Mouse (Mus musculus) cerebellum, adult 8-10 months (tissue): ENCODE measurements around the gene Cfap77.

Experiments
- DNase-seq: peaks from one replicate; pipeline ENCODE4 v3.0.0; 2022

Gene Cfap77

DNA sequence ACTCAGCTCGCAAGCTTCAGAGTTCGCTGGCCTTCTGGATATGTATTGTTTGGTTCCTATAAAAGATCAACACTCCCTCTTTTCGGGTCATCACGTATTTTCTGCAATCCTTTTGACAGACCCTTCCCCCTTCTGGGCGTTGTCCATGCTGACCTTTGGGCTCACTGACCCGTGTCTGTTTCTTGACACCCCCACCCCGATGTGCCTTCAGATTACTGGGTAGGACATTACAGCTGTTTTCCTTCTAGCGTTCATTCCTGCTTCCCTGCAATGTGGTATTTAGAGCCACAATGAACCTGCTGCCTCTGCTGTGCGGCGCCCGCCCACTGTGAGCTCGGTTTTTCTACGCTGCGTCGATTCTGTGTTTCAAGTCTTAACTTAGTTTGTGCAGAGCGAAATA lies 8.7 kb downstream of the Cfap77 start:
- DNase-seq = no peak

DNA sequence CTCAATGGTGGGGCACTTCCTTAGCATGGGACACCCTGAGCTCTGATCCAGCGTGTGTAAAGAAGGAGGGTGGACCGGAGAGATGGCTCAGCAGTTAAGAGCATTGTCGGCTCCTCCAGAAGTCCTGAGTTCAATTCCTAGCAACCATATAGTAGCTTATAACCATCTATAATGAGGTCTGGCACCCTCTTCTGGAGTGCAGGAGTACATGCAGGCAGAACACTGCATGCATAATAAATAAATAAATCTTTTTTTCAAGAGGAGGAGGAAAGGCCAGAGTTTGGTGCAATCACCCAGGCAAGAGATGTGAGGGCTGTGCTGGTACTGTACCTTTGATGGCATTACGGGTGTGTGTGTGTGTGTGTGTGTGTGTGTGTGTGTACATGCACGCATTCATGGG lies 12.7 kb downstream of the Cfap77 start:
- no peak for DNase-seq

DNA sequence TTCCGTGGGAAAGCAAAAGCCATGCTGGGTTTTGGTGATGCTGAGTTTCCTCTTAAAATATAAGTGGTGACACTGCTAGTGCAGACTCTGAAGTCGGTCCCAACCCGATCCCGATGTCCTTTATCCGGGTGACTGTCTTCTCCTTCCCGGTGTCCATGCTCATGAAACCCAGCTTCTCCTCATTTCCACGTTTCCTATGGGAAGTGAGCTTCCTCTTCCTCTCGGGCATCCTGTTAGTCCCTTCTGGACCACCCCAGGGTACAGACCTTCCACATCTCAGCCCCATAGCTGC lies 13.4 kb downstream of the Cfap77 start:
- no peak for DNase-seq

GRCm38 (mm10) chr2:29040594-29041476 lies 14.0 kb downstream of the Cfap77 start:
- DNase-seq = no peak

- no peak for DNase-seq
Observed at GRCm38 (mm10) chr2:29039741-29040140, 15.1 kb downstream of the Cfap77 start.

GRCm38 (mm10) chr2:29035698-29036097 lies 19.2 kb downstream of the Cfap77 start:
- DNase-seq = no peak

GRCm38 (mm10) chr2:29034542-29035475 lies 20.1 kb downstream of the Cfap77 start:
- DNase-seq = no peak

DNA sequence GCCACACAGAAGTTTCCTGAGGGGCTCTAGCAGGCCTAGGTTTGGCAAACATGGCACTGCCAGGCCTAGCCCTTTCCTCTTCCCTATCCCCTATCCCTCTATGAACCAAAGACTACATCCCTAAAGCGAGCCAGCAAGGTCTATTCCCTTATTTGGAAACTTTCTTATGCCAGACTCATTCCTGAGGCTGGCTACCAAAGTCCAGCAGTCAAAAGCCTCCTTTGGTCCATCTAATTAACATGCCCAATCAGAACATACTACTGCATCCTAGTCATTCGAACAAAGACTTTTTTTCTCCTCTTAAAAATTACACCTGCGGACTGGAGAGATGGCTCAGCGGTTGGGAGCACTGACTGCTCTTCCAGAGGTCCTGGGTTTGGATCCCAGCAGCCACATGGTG lies 22.9 kb downstream of the Cfap77 start:
- no peak for DNase-seq

GRCm38 (mm10) chr2:29030048-29030734 lies 24.7 kb downstream of the Cfap77 start:
- DNase-seq = no peak

DNA sequence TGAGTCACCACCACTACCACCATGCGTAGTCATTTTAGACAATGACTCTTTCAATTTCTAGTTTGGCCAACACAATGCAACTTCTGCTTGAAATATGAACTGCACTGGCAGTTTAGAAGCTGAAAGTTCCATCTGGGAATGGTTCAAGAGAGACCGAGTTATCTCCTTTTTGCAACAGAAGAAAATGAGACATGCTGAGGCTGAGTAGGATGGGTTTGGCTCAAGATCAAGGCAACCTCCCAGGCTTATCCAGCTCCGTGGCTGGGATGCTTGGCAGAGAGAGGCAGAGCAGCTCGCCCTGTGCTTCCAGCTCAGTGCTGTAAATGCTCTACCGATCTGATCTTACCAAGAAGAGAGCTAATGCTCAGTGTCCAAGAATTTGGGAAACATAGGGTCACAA lies 29.6 kb downstream of the Cfap77 start:
- no peak for DNase-seq

DNA sequence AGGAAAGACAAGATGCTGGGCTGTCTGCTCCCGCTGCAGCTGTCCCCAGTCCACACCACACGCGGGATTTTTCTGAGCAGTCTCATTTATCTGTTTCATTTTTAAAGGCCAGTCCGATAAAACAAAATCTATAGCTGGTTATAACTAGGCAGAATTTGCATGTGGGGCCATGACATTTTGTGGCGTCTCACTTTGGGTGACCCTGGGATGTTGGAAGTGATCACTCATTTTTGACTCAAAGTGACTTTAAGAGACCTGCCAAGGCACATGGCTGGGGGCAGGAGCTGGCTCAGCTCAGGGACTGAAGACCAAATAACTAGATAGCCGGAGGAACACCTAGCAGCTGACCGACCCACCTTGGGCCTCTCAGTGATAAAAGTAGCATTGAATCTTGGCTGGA lies 31.9 kb downstream of the Cfap77 start:
- no peak for DNase-seq

- no peak for DNase-seq
Observed at GRCm38 (mm10) chr2:29021025-29021424, 33.8 kb downstream of the Cfap77 start.

- DNase-seq = no peak
Observed at GRCm38 (mm10) chr2:29018680-29019079, 36.2 kb downstream of the Cfap77 start.

GRCm38 (mm10) chr2:29016599-29017587 lies 38.0 kb downstream of the Cfap77 start:
- DNase-seq = no peak

DNA sequence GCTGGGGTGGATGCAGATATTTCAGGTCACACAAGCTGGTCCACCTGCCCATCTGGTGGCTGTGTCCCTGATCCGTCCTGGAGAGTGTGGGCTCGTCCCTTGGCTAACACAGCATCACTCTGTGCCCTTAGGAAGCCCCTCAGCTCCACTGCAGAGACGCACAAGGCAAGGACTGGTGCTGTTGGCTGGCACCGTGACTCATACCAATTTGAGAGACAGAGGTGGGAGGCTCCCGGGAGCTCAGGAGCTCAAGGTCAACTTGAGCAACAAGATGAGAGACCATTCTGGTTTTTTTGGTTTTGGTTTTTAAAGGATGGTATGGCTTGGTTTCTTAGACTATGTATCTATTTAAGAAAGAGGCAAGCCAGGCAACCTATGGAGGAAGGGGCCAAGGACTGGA lies 42.3 kb downstream of the Cfap77 start:
- no peak for DNase-seq

- no peak for DNase-seq
Observed at GRCm38 (mm10) chr2:29007656-29008055, 47.2 kb downstream of the Cfap77 start.

DNA sequence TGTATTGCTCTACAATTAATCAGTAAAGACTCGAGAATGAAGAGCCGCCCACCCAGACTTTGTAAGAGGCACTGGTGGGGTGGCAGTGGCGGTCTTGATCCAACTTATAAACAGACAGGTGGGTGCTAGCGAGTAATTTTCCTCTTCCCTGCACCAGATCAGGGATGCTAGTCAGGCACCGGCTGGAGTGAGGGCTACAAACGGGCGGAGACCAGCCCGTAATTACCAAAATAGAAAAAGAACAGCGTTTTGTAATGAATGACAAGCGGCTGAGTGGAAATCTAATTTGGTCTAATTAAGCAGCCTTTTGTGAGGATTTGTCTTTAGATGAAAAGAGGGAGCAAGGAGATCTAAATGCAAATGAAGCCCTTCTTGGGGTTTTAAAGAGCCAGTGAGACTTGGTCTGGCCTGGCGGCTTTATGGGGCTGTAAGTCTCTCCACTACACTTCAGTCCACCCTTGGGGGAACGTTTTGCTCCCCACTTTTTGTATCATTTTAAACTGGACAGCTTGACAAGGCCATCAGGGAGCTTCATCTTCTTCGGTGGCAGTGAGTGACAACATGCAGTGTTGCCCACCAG lies 48.3 kb downstream of the Cfap77 start:
- no peak for DNase-seq

DNA sequence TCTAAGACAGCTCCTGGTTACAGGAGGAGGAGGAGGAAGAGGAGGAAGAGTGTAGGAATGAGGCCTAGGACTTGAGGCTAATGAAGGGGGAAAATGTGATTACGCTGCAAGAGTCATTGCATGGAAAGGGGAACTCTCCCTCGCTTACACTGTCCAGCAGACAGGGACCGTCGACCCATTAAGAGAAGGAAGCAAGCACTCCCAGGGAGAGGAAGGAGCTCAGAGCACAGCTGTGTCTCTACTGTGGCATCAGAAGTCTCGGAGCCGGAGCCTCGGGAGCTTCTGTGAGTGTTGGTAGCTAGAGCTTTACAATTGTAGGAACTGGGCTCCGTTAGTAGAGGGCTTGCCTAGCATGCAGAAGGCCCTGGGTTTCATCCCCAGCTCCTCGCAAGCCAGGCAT lies 50.8 kb downstream of the Cfap77 start:
- no peak for DNase-seq

DNA sequence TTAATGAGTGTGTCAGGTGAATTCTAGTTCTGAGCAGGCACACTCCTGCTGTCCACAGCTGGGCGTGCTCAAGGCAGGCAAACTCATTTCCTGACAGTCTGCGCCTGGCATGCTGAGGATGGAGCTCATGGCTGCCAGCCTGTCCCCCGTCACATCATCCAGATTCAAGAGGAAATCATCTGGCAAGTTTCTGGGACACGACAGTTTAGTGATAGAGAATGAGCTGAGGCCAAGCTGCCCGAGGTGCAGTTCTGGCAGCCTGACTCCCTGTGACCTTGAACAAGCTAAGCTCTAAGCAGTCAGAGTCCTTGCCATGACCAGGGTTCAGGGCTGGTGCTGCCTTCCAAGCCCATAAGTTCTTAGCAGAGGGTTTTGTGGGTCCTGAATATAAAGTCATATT lies 56.6 kb downstream of the Cfap77 start:
- no peak for DNase-seq

- DNase-seq = no peak
Observed at GRCm38 (mm10) chr2:28997161-28997834, 57.6 kb downstream of the Cfap77 start.

GRCm38 (mm10) chr2:28995436-28995835 lies 59.4 kb downstream of the Cfap77 start:
- DNase-seq = no peak
